Mouse (Mus musculus): ENCODE data around the gene Mvb12a.

- no peak for TF ChIP-seq CTCF (IDR thresholded peaks at IDR 0.05; ENCODE audit: control insufficient read depth, insufficient read depth, insufficient replicate concordance, low read depth, low read length)
- no peak for TF ChIP-seq POLR2A (IDR thresholded peaks at IDR 0.05; ENCODE audit: control insufficient read depth, low read depth, low read length)
Measured at GRCm38 (mm10) chr8:71527162-71527870, 15.4 kb upstream of the Mvb12a start.
